Mouse (Mus musculus): ENCODE measurements around the gene Nmnat3.
"Not testable (repeated sequence)": the region's sequence is repeated elsewhere in the genome, so short reads cannot be mapped to it uniquely, and the experiment has no call there.

The Nmnat3 gene

DNA sequence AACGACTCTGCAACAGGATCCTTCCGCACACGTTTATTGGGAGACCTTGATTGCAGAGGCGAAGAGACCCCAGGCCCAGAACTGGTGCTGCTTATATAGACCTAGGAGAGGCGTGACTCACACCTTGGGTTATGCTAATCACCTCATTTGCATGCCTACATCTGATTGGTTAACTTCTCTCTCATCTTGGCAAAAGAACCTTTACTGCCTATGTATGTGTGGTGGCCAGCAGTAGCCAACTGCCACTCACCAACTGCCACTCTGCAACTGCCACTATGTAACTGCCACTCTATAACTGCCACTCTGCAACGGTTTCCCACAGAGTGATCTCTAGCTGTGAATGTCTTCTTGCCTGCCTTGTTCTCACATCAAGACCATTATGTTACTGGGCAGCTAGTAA, at the start of gene Nmnat3:
Gene Nmnat3 (plus strand): TSS at position 301 of the 400 bp plus-strand sequence.
- DNase-seq (ENCODE audit: low spot score), result not testable (repeated sequence)

DNA sequence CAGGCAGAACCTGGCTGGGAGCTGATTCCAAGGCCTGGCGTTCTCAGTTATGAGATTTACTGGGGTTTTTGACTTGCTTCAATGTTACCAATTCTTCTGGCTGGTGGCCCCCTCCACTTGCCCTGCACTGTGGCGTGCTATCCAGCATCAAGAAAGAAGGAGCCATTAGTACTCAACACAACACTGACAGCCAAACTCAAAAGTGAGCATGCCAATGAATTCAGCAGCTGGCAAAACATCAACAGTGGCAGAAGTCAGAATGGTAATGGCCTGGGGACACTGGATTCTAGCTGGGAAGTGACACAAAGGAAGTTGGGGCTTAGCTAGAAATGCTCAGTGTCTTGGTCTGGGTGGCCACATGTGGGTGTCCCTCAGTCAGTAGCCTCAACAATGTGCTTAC, 43.8 kb upstream of the Nmnat3 start:
- DNase-seq (ENCODE audit: low spot score), result no peak

DNA sequence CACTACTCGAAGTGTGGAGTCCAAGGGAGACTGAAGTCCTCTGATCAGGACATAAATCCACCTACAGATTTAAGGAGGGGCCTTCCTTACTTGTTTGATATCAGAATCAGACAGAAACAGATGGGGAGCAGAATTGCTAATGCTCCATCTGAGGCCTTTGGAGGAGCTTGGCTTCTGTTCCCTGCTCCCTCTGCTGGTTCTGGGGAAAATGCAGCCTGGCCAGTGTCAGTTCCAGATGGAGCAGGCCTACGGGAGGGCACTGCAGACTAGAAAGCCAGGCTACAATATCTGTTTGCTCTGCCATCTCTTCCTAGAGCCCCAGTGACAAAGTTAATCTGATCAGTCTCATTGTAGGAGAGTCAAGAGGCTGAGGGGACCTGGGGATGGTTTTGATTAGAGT, 43.0 kb upstream of the Nmnat3 start:
- no peak for DNase-seq (ENCODE audit: low spot score)

DNA sequence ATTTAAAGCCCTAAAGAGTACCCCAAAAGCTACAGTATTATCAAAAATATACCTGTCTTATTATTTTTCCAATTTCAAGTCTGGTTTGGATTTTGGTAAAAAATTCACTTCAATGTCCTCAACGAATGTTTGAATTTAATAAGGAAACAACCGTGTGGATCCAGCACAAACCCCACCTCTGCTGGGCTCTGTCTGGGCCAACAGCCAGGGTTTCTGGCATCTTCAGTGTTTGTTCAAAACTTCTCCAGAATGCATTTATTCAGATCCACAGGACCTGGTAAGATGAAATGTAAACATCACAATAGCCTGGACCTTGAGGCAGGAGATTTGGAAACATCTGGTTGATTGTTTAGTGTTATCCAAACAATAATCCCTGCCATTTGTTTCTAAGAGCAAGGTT, 42.0 kb upstream of the Nmnat3 start:
- DNase-seq (ENCODE audit: low spot score), result no peak

DNA sequence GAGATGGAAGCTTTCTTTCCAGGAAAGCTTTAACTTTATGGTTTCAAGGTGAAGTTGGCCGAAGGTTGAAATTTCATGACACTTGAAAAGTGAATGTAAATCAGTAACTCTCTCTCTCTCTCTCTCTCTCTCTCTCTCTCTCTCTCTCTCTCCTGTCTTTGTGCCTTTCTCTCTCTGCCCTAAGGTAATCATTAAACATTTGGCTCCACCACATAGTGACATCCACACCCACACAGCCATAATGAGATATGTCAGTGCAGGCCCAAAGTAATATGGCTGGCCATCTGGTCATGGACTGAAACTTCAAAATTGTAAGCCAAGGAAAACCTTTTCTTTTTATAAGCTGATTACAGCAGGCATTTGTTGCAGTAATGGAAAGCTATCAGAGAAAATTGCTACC, 40.9 kb upstream of the Nmnat3 start:
- no peak for DNase-seq (ENCODE audit: low spot score)

DNA sequence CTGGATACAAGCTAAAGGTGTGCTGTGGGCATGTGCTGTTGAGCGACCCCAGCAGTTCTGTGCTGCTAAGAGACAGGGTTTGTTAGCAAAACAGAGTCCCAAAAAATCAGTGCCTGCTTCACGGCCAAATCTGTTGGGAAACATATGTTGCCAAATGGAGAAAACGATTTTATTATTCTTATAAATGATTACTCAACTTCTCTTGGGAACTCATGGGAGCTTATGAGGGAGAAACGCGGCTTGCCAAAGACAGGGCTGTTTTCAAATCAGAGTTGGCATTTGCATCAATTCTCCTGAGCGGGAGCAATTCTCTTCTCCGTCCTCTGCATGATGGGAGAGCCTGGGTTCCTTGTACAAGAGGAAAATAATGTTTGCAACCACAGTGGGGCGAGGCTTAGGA, 27.0 kb upstream of the Nmnat3 start:
- no peak for DNase-seq (ENCODE audit: low spot score)

DNA sequence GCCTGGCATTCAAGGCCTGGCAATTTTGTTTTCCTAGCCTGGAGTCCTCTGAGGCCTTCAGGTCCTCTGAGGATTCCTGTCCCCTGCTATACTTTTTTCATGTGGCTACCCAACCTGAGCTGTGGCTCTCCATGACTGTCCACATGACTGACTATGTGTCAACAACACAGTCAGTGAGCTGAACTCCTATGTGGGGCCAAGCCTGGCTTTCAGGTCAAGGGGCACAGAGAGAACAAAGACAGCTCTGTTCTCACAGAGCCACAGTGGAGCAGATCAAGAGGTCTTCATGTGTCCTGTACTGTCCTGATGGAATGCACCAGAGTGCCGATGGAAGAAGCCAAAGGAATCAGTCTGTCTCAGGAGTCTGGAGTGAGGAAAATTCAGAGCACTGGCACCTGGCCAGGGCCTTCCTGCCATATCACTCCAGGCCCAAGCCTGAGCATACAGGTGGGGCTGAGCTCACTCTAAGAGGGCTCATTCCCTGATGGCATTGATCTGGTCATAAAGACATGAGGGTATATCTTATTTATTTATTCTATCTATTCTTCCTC, 25.7 kb upstream of the Nmnat3 start:
- DNase-seq (ENCODE audit: low spot score), result no peak

DNA sequence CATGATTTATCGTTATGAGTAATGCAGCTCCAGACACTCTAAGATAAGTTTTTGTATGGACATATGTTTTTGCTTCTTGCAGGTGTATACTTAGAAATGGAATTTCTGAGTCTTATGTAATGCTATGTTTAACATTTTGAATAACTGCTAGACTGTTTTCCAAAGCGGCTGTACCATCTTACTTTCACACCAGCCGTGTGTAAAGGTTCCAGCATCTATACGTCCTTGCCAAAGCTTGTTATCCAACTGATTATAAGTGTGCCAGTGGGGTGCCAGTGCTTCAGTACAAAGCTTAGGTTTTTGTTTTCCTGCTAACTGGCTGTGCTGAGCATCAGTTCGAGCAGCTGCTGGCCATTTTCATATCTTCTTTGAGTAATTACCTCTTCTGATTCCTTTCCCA, 22.3 kb upstream of the Nmnat3 start:
- no peak for DNase-seq (ENCODE audit: low spot score)

DNA sequence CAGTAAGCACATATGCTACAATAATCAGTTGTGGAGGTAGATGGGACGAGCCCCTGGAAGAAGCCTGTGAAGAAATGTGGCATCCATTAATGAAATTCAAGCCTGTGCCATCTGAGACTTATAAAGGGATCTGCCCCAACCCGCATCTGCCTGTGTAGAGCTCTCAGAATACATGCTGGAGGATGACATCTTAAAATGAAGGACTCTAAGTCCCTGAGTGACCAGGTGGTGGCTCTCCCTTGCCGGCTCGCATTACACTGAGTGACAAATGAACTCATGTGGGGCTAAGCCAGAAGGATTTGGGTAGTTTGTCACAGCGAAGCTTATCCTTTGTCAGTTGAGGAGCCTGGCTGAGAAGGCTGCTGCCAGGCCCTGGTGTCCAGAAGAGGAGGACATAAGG, 14.5 kb upstream of the Nmnat3 start:
- DNase-seq (ENCODE audit: low spot score), result no peak

DNA sequence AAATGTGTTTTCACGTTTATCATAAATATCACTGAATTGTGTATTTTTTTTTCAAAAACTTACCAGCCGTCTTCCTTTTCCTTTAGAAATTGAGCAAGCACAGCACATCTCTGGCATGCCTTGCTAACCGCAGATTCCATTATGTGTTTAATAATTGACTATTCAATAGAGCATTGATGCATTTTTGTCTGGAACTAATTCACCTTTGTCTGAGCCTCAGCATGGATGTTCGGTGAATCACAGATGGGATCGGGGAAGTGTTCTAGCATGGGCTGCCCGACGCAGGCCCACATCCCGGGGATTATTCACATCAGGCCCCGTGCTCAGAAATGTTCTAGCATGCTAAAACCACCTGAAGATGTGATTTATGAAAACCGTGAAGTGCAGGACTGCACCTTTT, 12.2 kb upstream of the Nmnat3 start:
- no peak for DNase-seq (ENCODE audit: low spot score)

DNA sequence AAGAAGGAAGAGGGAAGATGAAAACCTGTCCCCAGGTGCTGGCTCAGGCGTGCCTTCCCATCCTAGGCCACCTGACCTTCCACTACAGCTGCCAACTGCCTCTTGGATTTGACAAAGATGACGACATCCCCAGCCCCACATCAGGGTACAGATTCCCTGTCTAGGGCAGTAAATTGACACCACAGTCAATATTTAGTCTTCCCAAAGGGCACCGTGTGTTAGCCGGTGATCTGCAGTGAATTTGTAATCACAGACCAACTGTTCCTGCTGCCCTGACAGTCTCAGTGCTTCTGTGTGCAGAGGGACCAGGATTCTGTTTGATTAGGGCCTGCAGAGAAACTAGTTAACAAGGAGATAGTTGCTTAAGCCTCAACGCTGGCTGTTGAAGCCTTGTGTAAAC, 7.1 kb upstream of the Nmnat3 start:
- DNase-seq (ENCODE audit: low spot score), result no peak

DNA sequence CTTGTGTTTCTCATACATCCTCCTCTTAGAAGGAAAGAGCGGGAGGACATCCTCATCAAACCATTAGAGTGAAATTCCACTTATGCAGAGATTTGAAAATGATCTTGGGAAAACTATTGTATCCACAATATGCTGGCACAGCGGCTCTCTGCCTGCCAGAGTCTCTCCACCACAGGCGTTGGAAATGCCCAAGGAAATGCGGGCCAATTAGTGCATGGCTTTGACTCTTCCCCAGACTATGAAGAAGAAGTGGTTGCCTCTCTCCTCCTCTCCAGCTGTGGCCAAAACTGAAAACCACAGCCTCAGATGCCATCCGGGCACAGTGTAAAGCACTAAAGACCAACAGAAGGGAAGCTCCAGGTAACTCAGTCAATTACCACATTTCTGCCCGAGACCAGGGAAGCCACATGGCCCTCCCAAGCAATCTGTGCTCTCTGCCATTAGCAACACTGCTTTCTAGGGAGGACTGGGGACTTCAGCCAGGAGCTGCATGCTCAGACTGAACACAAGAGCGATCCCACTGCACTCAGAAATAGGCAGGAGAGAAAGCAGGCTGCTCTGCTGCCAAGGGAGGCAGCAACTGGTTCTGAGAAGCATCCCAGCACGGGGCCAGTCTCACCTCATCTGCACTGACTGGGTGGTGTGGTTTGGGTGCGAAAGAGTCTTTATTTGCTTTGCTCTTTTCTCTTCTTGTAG, 1.5 kb upstream of the Nmnat3 start:
- DNase-seq (ENCODE audit: low spot score), result no peak

DNA sequence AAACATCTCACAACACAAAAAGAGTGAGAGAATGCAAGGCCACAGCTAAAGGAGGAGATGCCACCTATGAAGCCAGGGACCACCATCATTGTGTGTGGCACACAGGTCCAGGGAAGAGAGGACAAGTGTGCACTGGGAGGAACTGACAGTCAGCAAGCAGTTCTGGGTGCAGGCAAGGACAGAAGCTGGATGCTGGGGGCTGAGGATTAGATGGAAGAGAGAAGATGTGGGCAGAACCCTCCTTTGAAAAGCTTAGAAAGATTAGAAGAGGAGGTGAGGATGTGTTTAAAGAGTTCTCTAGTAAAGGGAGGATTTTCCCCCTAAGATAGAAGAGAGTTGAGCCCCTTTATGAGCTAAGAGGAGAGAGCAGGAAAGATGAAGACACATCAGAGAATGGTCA, 2.4 kb downstream of the Nmnat3 start:
- no peak for DNase-seq (ENCODE audit: low spot score)

DNA sequence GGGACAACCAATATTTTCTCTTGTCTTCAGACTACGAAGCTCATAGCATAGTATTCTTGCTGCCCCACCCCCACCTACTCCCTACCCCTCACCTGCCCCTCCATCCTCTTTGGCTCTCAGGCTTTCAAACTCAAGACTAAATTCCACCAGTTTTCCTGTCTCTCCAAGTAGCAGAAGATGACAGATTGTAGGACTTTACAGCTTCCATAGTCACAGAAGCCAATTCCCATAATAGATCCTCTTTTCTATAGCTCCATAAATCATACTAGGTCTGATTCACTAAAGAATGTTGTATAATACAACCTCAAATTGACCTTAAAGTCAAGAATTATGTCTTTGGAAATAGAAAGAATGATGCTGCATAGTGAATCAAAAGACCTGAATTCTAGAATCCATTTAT, 3.4 kb downstream of the Nmnat3 start:
- DNase-seq (ENCODE audit: low spot score), result no peak

DNA sequence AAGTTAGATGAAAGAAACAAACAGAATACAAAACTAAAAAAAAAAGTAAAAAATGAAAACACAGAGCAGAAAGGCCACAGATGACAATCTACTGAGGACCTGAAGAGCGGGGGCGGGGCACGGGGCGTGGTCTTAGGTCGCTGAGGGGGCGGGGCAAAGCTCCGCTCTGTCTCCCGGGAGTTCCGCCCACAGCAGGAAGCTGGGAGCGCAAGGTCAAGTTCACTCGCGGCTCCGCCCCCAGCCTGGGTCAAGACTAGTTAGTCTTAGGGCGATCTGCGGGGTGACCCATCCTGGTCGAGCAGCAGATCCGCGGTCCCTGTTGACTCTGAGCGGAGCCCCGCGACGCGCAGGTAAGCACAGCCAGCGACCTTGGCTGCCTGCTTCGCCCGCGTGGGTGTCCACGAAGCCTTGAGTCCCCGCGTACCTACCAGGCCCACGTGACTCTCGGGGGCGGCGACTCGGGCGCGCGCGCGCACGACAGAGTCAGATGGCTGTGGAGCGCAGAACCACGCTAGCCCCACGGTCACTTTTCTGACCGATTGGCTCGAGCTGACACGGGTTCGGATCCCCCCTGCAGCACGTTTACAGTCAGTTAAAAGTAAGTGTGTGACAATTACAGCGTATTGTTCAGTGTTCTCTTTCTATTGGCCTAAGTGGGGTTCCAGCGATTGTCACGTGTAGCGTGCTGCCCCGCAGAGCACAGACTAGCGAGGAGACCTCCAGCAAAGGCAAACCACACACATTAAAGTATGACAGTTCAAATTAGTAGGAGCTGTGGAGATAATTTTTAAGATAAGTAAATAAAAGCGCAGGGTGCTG, 9.4 kb downstream of the Nmnat3 start:
- DNase-seq (ENCODE audit: low spot score), result peak; percentile 89

DNA sequence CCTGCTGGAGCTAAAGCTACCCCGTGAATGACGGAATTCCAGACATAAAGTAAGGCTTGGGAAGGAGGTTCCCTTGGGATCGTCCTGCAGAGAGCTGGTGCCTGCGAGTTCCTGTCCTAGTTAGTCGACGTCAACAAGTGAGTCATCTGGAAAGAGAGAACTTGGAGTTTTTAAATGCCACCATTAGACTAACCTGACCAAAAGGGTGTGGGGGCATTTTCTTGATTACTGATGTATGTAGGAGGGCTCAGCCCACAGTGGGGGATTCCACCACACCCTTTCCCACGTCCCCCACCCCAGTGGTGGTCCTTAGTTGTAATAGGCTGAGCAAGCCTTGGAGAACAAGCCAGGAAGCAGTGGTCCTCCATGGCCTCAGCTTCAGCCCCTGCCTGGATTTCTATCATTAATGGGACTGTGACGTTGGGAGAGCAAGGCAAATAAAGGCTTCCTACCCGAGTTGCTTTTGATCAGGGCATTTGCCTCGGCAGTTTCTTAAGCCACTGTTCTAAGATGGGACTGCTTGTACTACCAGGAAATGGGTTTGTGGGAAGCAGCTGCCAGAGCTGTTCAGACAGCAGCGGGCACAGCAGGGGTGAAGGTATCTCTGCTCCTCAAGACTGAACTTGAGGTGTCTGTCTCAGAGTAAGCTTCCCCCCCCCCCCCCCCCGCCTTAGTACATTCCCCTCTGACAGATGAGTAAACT, 10.2 kb downstream of the Nmnat3 start:
- DNase-seq (ENCODE audit: low spot score), result peak; percentile 16

DNA sequence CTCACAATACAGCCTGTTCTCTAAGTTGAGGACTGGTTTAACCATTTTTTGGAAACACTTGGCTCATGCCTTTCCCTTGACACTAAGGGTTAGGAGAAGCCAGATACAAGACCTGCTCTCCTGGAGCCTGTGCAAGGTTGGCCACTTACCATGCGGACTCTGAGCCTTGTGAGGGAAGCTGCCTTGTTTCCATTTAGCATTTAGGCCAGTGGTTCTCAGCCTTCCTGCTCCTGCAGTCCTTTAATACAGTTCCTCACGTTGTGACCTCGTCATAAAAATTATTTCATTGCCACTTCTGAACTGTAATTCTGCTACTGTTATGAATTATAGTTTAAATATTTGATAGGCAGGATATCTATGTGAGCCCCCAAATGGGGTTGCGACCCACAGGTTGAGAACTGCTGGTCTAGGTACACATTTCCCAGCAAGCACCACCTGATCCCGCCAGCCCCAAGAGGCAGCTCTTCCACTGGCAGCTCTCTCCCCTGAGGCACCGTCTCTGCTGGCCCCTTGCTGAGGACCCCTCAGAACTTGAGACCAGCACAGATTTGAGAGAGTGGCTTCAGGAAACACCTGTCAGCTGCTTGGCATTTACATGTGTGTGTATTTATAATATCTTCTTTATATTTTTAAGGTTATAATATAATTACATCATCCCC, 10.8 kb downstream of the Nmnat3 start:
- no peak for DNase-seq (ENCODE audit: low spot score)

DNA sequence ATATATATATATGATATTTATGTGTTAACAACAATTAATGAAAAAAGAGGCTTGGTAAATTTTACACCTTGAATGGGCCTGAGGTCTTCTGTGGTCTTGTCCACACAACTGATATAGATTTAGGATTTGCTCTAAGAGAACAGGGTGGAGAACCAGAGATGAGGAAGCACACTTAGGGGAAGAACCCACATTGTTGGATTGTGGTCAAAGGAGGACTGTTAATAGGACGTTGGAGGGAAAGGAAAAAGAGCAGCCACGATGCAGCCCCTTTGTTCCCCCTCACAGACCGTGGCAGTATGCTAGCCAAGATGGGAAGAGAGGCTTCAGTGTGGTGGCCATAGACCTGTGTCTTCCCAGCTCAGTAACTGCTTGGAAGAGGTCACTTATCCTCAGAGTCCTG, 11.5 kb downstream of the Nmnat3 start:
- DNase-seq (ENCODE audit: low spot score), result no peak

DNA sequence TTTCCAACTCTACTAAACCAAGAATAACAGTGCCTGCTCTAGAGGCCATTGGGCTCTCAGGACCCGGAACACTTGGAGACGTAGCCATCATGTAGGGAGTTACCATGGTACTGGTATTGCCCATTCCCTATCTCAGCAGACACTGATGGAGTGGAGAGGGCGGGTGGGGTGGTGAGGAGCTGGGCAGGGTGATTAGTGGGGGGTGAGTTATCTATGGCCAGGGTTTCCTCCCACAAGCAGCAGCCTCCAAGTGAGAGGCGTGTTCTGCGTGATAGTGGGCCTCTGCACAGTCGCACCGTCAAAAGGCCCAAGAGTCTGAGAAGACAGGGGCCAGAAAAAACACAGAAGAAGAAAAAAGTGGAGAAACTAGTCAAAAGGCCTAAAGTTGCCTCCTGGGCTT, 12.0 kb downstream of the Nmnat3 start:
- DNase-seq (ENCODE audit: low spot score), result no peak

DNA sequence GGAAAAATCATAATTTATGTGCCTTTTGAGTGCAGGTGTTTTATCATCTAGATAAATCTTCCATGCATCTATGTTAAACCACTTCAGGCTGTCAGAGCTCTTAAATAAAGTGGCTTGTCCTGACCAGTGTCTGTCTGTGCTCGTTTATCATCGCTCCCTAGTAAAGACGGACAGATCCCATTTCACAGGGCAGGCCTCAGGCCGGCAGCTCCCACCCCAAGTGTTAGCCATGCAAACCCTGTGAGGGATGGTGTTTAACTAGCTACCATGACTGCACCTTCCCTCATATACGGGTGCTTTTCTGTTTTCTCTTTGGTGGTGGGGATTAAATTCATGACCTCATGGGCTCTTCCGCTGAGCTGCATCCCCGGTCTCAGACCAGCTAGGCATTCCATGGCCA, 13.3 kb downstream of the Nmnat3 start:
- DNase-seq (ENCODE audit: low spot score), result no peak

DNA sequence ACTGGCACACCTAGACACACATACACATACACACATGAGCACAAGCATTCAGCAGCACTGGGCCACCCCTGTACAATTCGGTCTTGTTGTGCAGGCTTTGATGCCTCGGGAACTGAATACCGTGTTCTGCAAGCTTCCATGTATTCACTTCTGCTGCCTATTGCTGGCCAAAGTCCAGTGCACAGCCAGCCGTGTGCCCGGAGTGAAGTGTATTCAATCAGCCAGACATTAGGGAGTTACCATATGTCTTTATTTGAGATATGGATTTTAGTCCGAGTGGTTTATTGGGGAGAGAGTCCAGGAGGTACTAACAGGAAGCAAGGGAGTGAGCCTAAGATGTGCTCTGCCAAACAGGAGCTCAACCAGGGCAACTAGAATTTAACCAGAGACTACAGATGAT, 19.8 kb downstream of the Nmnat3 start:
- DNase-seq (ENCODE audit: low spot score), result no peak

DNA sequence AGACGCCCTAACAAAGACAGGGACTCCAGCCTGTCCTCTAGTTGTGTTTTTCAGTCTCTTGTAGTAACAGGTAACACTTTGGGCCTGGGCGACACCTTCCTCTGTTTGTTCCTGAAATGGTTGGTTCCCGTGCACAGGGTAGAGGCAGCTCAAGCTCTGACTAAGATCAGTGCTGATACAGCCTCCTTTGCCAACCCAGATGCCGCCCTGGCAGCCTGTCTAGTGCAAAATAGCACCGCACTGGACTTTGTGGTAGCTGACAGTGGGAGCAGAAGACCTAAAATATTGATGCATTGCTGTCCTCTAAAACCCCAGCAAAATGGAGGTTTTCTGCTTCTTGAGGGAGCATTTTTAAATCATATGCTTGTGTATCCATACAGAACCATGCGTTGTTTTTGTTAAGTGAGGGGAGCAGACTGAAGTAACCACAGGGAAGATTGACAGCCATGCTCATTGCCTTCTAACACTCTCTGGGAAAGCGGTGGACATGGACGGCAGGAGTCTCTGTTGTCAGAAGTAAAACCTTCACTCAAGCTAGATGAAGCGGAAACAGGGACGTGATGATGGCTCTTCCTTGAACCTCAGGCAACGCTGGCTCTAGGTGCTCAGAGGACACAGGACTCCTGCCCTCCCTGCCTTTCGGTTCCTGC, 24.2 kb downstream of the Nmnat3 start:
- DNase-seq (ENCODE audit: low spot score), result no peak
